In genomic region chr10:127917183-127917582, GRCm38 (mm10) we compare ENCODE assay signal across 31 mouse cellular contexts. TPM values are rescaled to one million over a fixed set of nuclear protein-coding genes. Genes with fewer than 3 reads are reported as not detected.
"Had no signal": no experiment of that assay in that cellular context is flagged by ENCODE, and none has a peak within 500 bp of the region (broad histone marks: within the 10 kb centered on the region; RNA-seq: fewer than 3 reads in every experiment).

No protein-coding gene starts in this region.

RNA-seq across cellular contexts. Expression of gene Sdr9c7, which starts 18.9 kb away (rescaled TPM):
- total RNA-seq: gastrocnemius, adult 2 months; gastrocnemius, postnatal 10 days; gastrocnemius, postnatal 25 days; gastrocnemius, postnatal 4 days; granulocyte monocyte progenitor cell, adult 5-6 weeks; heart, adult 2 months; heart, postnatal 36 days; hematopoietic stem cell, adult 5-6 weeks; layer of hippocampus, postnatal 10 days; layer of hippocampus, postnatal 25 days; left cerebral cortex, adult 2 months; left cerebral cortex, postnatal 14 days; left cerebral cortex, postnatal 36 days had no signal
- polyA plus RNA-seq: heart, adult 2 months; heart, embryonic 11.5 days; heart, embryonic 13.5 days; heart, embryonic 15.5 days; heart, postnatal 0 days; hindbrain, embryonic 11.5 days; hindbrain, embryonic 13.5 days; hindbrain, embryonic 15.5 days; inflammation-experienced regulatory T-cells, adult 6 months; kidney, embryonic 14.5 days; kidney, embryonic 16.5 days; limb, embryonic 10.5 days; limb, embryonic 12.5 days; liver, embryonic 12.5 days; liver, embryonic 14.5 days; liver, embryonic 16.5 days had no signal

RNA-seq across cellular contexts. Expression of gene Rdh7, which starts 28.6 kb away (rescaled TPM):
- total RNA-seq: gastrocnemius, adult 2 months; gastrocnemius, postnatal 25 days; granulocyte monocyte progenitor cell, adult 5-6 weeks; heart, adult 2 months; heart, postnatal 14 days; heart, postnatal 36 days; hematopoietic stem cell, adult 5-6 weeks; layer of hippocampus, adult 2 months; layer of hippocampus, postnatal 10 days; layer of hippocampus, postnatal 25 days; left cerebral cortex, adult 2 months; left cerebral cortex, postnatal 14 days; left cerebral cortex, postnatal 36 days had no signal
- polyA plus RNA-seq: heart, adult 2 months; heart, embryonic 11.5 days; heart, embryonic 13.5 days; heart, embryonic 15.5 days; heart, postnatal 0 days; hindbrain, embryonic 11.5 days; hindbrain, embryonic 13.5 days; hindbrain, embryonic 15.5 days; inflammation-experienced regulatory T-cells, adult 6 months; kidney, embryonic 14.5 days; kidney, embryonic 16.5 days; limb, embryonic 10.5 days; limb, embryonic 12.5 days; liver, embryonic 12.5 days had no signal

RNA-seq across cellular contexts. Expression of gene Rdh16f2, which starts 50.9 kb away (rescaled TPM):
- total RNA-seq: gastrocnemius, adult 2 months; gastrocnemius, postnatal 10 days; gastrocnemius, postnatal 25 days; gastrocnemius, postnatal 4 days; granulocyte monocyte progenitor cell, adult 5-6 weeks; heart, adult 2 months; heart, postnatal 14 days; heart, postnatal 36 days; hematopoietic stem cell, adult 5-6 weeks; layer of hippocampus, adult 2 months; layer of hippocampus, postnatal 10 days; layer of hippocampus, postnatal 25 days; left cerebral cortex, adult 2 months; left cerebral cortex, postnatal 14 days; left cerebral cortex, postnatal 36 days had no signal
- polyA plus RNA-seq: heart, adult 2 months; heart, embryonic 11.5 days; heart, embryonic 13.5 days; heart, embryonic 15.5 days; heart, postnatal 0 days; hindbrain, embryonic 11.5 days; hindbrain, embryonic 13.5 days; hindbrain, embryonic 15.5 days; inflammation-experienced regulatory T-cells, adult 6 months; kidney, embryonic 14.5 days; limb, embryonic 10.5 days; limb, embryonic 12.5 days; limb, embryonic 14.5 days; liver, embryonic 12.5 days had no signal
